Mouse (Mus musculus) frontal cortex, postnatal 36 days (tissue): ENCODE measurements at regions not wholly inside any gene's neighbourhood (a gene's known extent, or its start where the extent isn't known, plus 50 kb on each side); places are given as distances from the start of the nearest gene placed in this dataset.
A peak's percentile ranks its signal among the peaks of the same experiment; 100 is the strongest.

Experiments used
- DNase-seq, 2 experiments: peaks; one replicate each; pipeline ENCODE4 v3.0.0; 2022; ENCODE audit warnings: low spot score in 2 of 2

- DNase-seq: no peak
Measured at GRCm38 (mm10) chr8:25392766-25393166, 568.6 kb upstream of the Adam5 start.

- DNase-seq: no peak
Measured at GRCm38 (mm10) chr8:25389947-25390346, 565.8 kb upstream of the Adam5 start.

GRCm38 (mm10) chr8:25389371-25389855, 565.2 kb upstream of the Adam5 start:
- peak; percentile 16 to 49 for DNase-seq

- DNase-seq: peak; percentile 28 to 33
Measured at GRCm38 (mm10) chr8:25388811-25389210, 564.6 kb upstream of the Adam5 start.

GRCm38 (mm10) chr8:25385186-25385585, 561.0 kb upstream of the Adam5 start:
- DNase-seq: peak in 1 of 2 experiments; percentile 38

- DNase-seq: no peak
Measured at GRCm38 (mm10) chr8:25384591-25384990, 560.4 kb upstream of the Adam5 start.

GRCm38 (mm10) chr8:25373276-25373675, 549.1 kb upstream of the Adam5 start:
- DNase-seq: no peak

- DNase-seq: no peak
Measured at GRCm38 (mm10) chr8:25370947-25371346, 546.8 kb upstream of the Adam5 start.

- DNase-seq: no peak
Measured at GRCm38 (mm10) chr8:25369331-25369730, 545.2 kb upstream of the Adam5 start.

GRCm38 (mm10) chr8:25368561-25369091, 544.5 kb upstream of the Adam5 start:
- DNase-seq: peak in 1 of 2 experiments; percentile 21

GRCm38 (mm10) chr8:25367806-25368549, 543.8 kb upstream of the Adam5 start:
- no peak for DNase-seq

- peak; percentile 65 for DNase-seq
Measured at GRCm38 (mm10) chr8:25366181-25366580, 542.0 kb upstream of the Adam5 start.

- DNase-seq: no peak
Measured at GRCm38 (mm10) chr8:25362656-25363055, 538.5 kb upstream of the Adam5 start.

- no peak for DNase-seq
Measured at GRCm38 (mm10) chr8:25362146-25362545, 538.0 kb upstream of the Adam5 start.

GRCm38 (mm10) chr8:25361420-25361819, 537.3 kb upstream of the Adam5 start:
- no peak for DNase-seq

- peak; percentile 41 to 70 for DNase-seq
Measured at GRCm38 (mm10) chr8:25358539-25359165, 534.5 kb upstream of the Adam5 start.

- DNase-seq: no peak
Measured at GRCm38 (mm10) chr8:25353822-25354770, 529.9 kb upstream of the Adam5 start.

- DNase-seq: no peak
Measured at GRCm38 (mm10) chr8:25353405-25353804, 529.2 kb upstream of the Adam5 start.

- DNase-seq: no peak
Measured at GRCm38 (mm10) chr8:25348003-25348683, 524.0 kb upstream of the Adam5 start.

- DNase-seq: no peak
Measured at GRCm38 (mm10) chr8:25343160-25343602, 519.0 kb upstream of the Adam5 start.

- no peak for DNase-seq
Measured at GRCm38 (mm10) chr8:25342501-25342900, 518.3 kb upstream of the Adam5 start.
